Mouse (Mus musculus) C2C12 (cell line): ENCODE measurements around the gene Col4a1. TPM values are rescaled to one million over a fixed set of nuclear protein-coding genes. Genes with fewer than 3 reads are reported as not detected.
A peak's percentile ranks its signal among the peaks of the same experiment; 100 is the strongest.

Experiments used
- H3K27me3 ChIP-seq: one replicate; pipeline ENCODE4 v1.6.1; 2011; ENCODE audit not compliant: control insufficient read depth, insufficient read depth, insufficient read length
- H3K36me3 ChIP-seq: one replicate; pipeline ENCODE4 v1.6.1; 2011; ENCODE audit not compliant: control insufficient read depth, insufficient read depth
- H3K4me3 ChIP-seq: one replicate; pipeline ENCODE4 v1.5.1; 2011; ENCODE audit warnings: mild to moderate bottlenecking, control low read depth; ENCODE audit not compliant: poor library complexity, insufficient read depth, severe bottlenecking
- H3K79me2 ChIP-seq: one replicate; pipeline ENCODE4 v1.6.1; 2011; ENCODE audit not compliant: control insufficient read depth, insufficient read depth
- H3K79me3 ChIP-seq: one replicate; pipeline ENCODE4 v1.6.1; 2011; ENCODE audit warnings: low read depth, control low read depth
- H3ac ChIP-seq: one replicate; pipeline ENCODE3; 2011; ENCODE audit warnings: low read depth; ENCODE audit not compliant: control insufficient read depth, insufficient read length
- CEBPB ChIP-seq: IDR thresholded peaks from one replicate; pipeline ENCODE4 v1.6.1; 2011; ENCODE audit warnings: low read depth, mild to moderate bottlenecking, control low read depth, moderate library complexity
- CTCF ChIP-seq: IDR thresholded peaks from one replicate; pipeline ENCODE4 v1.5.1; 2011; ENCODE audit not compliant: control insufficient read depth, insufficient read depth, insufficient read length
- FOSL1 ChIP-seq: IDR thresholded peaks from one replicate; pipeline ENCODE4 v1.8.0; 2011; ENCODE audit warnings: mild to moderate bottlenecking, low read length; ENCODE audit not compliant: poor library complexity, insufficient read depth, severe bottlenecking
- MAX ChIP-seq: IDR thresholded peaks from one replicate; pipeline ENCODE4 v1.6.1; 2011; ENCODE audit warnings: mild to moderate bottlenecking, control low read depth
- MYOD1 ChIP-seq: IDR thresholded peaks from one replicate; pipeline ENCODE4 v1.6.1; 2011; ENCODE audit warnings: low read depth; ENCODE audit not compliant: control insufficient read depth, insufficient read length
- MYOG ChIP-seq: IDR thresholded peaks from one replicate; pipeline ENCODE4 v1.6.1; 2011; ENCODE audit not compliant: control insufficient read depth, insufficient read length; ENCODE audit errors: extremely low read depth
- USF1 ChIP-seq: IDR thresholded peaks from one replicate; pipeline ENCODE4 v1.6.1; 2011; ENCODE audit warnings: low read depth, mild to moderate bottlenecking, control low read depth, moderate library complexity
- polyA plus RNA-seq: library from polyadenylated mRNA; unstranded; fragments of >200 nt; fragmentation: generic; extraction: Trizol; gene quantifications from one replicate; pipeline ENCODE4 v1.2.1, GENCODE M21; 2012; ENCODE audit warnings: missing spikeins

The Col4a1 gene
- polyA plus RNA-seq, 1 experiment = 74.7 TPM

- Histone ChIP-seq H3ac (no peak overlapping the region), H3K79me3 (peaks cover 9% of the 10 kb centered on the region), H3K27me3 (no peaks in the 10 kb centered on the region), H3K4me3 (no peak overlapping the region), H3K36me3 (no peaks in the 10 kb centered on the region), H3K79me2 (peaks cover 54% of the 10 kb centered on the region)
- TF ChIP-seq MYOD1 (no peak), CEBPB (no peak), CTCF (no peak), FOSL1 (no peak), MYOG (no peak), MAX (no peak), USF1 (no peak)
Observed at GRCm38 (mm10) chr8:11274415-11274814, 38.2 kb downstream of the Col4a1 start.

GRCm38 (mm10) chr8:11273506-11274158 lies 39.0 kb downstream of the Col4a1 start:
- no peak overlapping the region for H3ac ChIP-seq
- peak; percentile 32 for TF ChIP-seq MAX
- no peak for TF ChIP-seq MYOG
- no peak for TF ChIP-seq MYOD1
- TF ChIP-seq CEBPB = no peak
- no peak for TF ChIP-seq CTCF
- TF ChIP-seq USF1 = peak; percentile 59
- TF ChIP-seq FOSL1 = no peak
- H3K79me2 ChIP-seq = peaks cover 50% of the 10 kb centered on the region

DNA sequence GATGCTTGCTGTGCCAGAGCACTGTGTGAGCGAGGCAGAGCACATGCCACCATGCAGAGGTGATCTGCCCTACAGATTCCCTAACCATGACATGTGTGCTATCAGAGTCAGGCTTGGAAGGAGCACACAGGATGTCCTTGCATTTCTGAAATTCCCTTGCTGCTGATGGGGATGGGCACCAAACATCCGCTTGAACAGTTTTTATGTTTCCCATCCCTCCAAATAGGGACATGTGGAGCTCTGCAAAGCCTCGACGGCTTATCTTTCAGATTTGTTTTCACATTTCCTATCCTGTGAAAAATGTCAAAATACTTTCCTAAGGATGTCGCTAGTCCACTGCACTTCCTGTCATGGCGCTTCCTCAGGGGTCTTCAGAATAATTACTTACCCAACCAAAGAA lies 40.4 kb downstream of the Col4a1 start:
- no peak overlapping the region for H3ac ChIP-seq

More at GRCm38 (mm10) chr8:11273506-11274158, 39.0 kb downstream of the Col4a1 start:
- Histone ChIP-seq H3K4me3 (no peak overlapping the region), H3K36me3 (no peaks in the 10 kb centered on the region), H3K27me3 (no peaks in the 10 kb centered on the region), H3K79me3 (peaks cover 6% of the 10 kb centered on the region)

DNA sequence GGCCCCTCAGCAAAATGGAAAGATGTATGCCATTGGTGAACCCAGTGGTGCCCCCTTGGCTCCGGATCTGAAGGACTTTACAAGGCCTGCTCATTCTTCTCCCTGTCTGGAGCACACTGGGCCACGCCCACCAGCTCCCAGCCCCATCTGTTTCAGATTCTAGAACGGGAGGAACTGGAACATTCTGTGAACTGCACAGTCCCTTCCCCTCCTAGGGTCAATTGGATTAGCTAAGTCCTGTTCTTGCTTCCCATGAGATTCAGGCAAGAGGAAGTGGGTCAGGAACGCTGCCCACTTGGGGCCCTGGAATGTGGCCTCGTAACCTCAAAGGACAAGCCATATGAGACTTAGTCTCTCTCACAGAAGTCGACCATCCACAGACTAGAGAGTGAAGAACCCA lies 41.8 kb downstream of the Col4a1 start:
- H3K36me3 ChIP-seq = no peaks in the 10 kb centered on the region
- H3ac ChIP-seq = no peak overlapping the region
- peaks cover 26% of the 10 kb centered on the region for H3K79me2 ChIP-seq
- no peak overlapping the region for H3K4me3 ChIP-seq
- peaks cover 3% of the 10 kb centered on the region for H3K79me3 ChIP-seq
- no peak for TF ChIP-seq USF1
- no peak for TF ChIP-seq CEBPB
- TF ChIP-seq MYOD1 = no peak
- TF ChIP-seq MAX = no peak
- no peak for TF ChIP-seq MYOG
- TF ChIP-seq CTCF = no peak
- TF ChIP-seq FOSL1 = no peak
- no peaks in the 10 kb centered on the region for H3K27me3 ChIP-seq

More for the DNA sequence above, 40.4 kb downstream of the Col4a1 start:
- no peaks in the 10 kb centered on the region for H3K36me3 ChIP-seq
- no peak overlapping the region for H3K4me3 ChIP-seq
- no peaks in the 10 kb centered on the region for H3K27me3 ChIP-seq
- peaks cover 36% of the 10 kb centered on the region for H3K79me2 ChIP-seq
- TF ChIP-seq FOSL1 (no peak), MYOD1 (no peak), MYOG (no peak), CEBPB (no peak)
- peaks cover 6% of the 10 kb centered on the region for H3K79me3 ChIP-seq

DNA sequence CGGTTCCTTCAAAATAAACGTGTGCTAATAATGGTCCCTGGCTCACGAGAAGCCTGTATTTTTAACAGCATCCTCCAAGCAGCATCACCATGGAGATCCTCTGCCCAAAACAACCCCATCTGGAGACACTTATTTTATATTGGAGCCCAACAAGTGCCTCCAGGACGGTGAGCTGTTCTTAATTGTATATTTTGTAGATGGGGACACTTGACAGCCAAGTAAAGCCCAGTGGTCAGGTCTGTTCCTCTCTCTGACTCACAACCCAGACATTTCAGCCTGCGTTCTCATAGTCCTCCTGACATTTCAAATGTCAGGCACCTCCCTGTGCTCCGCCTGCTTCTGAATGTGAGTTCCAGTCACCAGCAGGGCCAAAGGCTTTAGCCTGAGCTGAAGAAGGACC lies 43.9 kb downstream of the Col4a1 start:
- Histone ChIP-seq H3K79me3 (no peaks in the 10 kb centered on the region), H3K36me3 (no peaks in the 10 kb centered on the region), H3K27me3 (no peaks in the 10 kb centered on the region), H3K79me2 (peaks cover 19% of the 10 kb centered on the region), H3ac (no peak overlapping the region), H3K4me3 (no peak overlapping the region)
- TF ChIP-seq USF1 = no peak
- TF ChIP-seq MYOD1 = no peak
- no peak for TF ChIP-seq FOSL1
- TF ChIP-seq CEBPB = no peak
- no peak for TF ChIP-seq MAX
- no peak for TF ChIP-seq MYOG
- no peak for TF ChIP-seq CTCF

- no peaks in the 10 kb centered on the region for H3K36me3 ChIP-seq
- no peak overlapping the region for H3ac ChIP-seq
- peaks cover 34% of the 10 kb centered on the region for H3K79me2 ChIP-seq
- no peak overlapping the region for H3K4me3 ChIP-seq
- H3K27me3 ChIP-seq = no peaks in the 10 kb centered on the region
- TF ChIP-seq MYOD1 = no peak
- TF ChIP-seq FOSL1 = no peak
- TF ChIP-seq CEBPB = no peak
- no peak for TF ChIP-seq CTCF
- no peak for TF ChIP-seq MYOG
- TF ChIP-seq MAX = no peak
- TF ChIP-seq USF1 = no peak
- peaks cover 2% of the 10 kb centered on the region for H3K79me3 ChIP-seq
Observed at GRCm38 (mm10) chr8:11266471-11266870, 46.2 kb downstream of the Col4a1 start.
